Comparison of ENCODE assay signal across 8 mouse cellular contexts in genomic region chr12:111813111-111813765, GRCm38 (mm10). TPM values are rescaled to one million over a fixed set of nuclear protein-coding genes. Genes with fewer than 3 reads are reported as not detected.
DNase-seq lines count a peak whose midpoint lies in the region; ATAC-seq and TF ChIP-seq lines count a peak whose summit lies in the region.

No protein-coding gene starts in this region.

- WGBS in embryonic facial prominence, embryonic 15.5 days: 4% methylated on average over 27 of the region's 27 CpGs
- 2% methylated on average over 27 of the region's 27 CpGs for WGBS in kidney, postnatal 0 days
- WGBS in midbrain, embryonic 14.5 days: 5% methylated on average over 27 of the region's 27 CpGs

- H3K4me2 ChIP-seq in embryonic facial prominence, embryonic 15.5 days (replicated peaks): peak overlapping the region; percentile 85
- H3K4me2 ChIP-seq in kidney, postnatal 0 days (ENCODE audit: low read length): peak overlapping the region; percentile 59
- H3K4me2 ChIP-seq in midbrain, embryonic 14.5 days (ENCODE audit: low read length): peak overlapping the region; percentile 60

- peak overlapping the region; percentile 93 for H3K4me3 ChIP-seq in embryonic facial prominence, embryonic 15.5 days (replicated peaks)
- peak overlapping the region; percentile 72 for H3K4me3 ChIP-seq in kidney, postnatal 0 days (replicated peaks; ENCODE audit: low read depth, low read length)
- peak overlapping the region; percentile 70 for H3K4me3 ChIP-seq in midbrain, embryonic 14.5 days (replicated peaks; ENCODE audit: low read depth, low read length)

- no peaks in the 10 kb centered on the region for H3K9me3 ChIP-seq in embryonic facial prominence, embryonic 15.5 days (replicated peaks)
- H3K9me3 ChIP-seq in kidney, postnatal 0 days (replicated peaks; ENCODE audit: low read length): no peaks in the 10 kb centered on the region
- H3K9me3 ChIP-seq in midbrain, embryonic 14.5 days (ENCODE audit: control insufficient read depth, low read length): no peaks in the 10 kb centered on the region

- H3K4me1 ChIP-seq in embryonic facial prominence, embryonic 15.5 days: peaks cover 65% of the 10 kb centered on the region
- H3K4me1 ChIP-seq in kidney, postnatal 0 days (replicated peaks; ENCODE audit: insufficient read depth, low read length): peaks cover 38% of the 10 kb centered on the region
- H3K4me1 ChIP-seq in midbrain, embryonic 14.5 days (ENCODE audit: control insufficient read depth, insufficient read depth, low read length): peaks cover 16% of the 10 kb centered on the region

- peak; percentile 39 for DNase-seq in kidney, adult 11 months
- no peak for DNase-seq in kidney, postnatal 14 days
- DNase-seq in NIH3T3 (ENCODE audit: low read depth): peak; percentile 32
- no peak for DNase-seq in kidney, postnatal 0 days (ENCODE audit: low spot score)
- DNase-seq in midbrain, embryonic 14.5 days: no peak
- no peak for DNase-seq in urinary bladder, adult 18-20 months (ENCODE audit: low spot score in 2 of 2)

- no peak for TF ChIP-seq CTCF in kidney, postnatal 0 days (IDR thresholded peaks at IDR 0.05; ENCODE audit: low read depth)

- peak overlapping the region; percentile 54 for H3K9ac ChIP-seq in embryonic facial prominence, embryonic 15.5 days
- H3K9ac ChIP-seq in kidney, postnatal 0 days (ENCODE audit: low read depth, low read length): peak overlapping the region; percentile 66
- peak overlapping the region; percentile 4; the same call in 1 of the 2 replicates for H3K9ac ChIP-seq in midbrain, embryonic 14.5 days (replicated peaks; ENCODE audit: low read length)

- no peak overlapping the region for H3K27ac ChIP-seq in embryonic facial prominence, embryonic 15.5 days (replicated peaks)
- H3K27ac ChIP-seq in kidney, postnatal 0 days: no peak overlapping the region
- no peak overlapping the region for H3K27ac ChIP-seq in midbrain, embryonic 14.5 days (replicated peaks; ENCODE audit: low read depth, low read length)

- no peak for ATAC-seq in embryonic facial prominence, embryonic 15.5 days (ENCODE audit: insufficient number of reproducible peaks, low FRiP score, low TSS enrichment, low read depth)
- no peak for ATAC-seq in kidney, postnatal 0 days (replicated peaks; ENCODE audit: low FRiP score, low read depth)
- no peak for ATAC-seq in midbrain, embryonic 14.5 days (ENCODE audit: low FRiP score, low TSS enrichment)
- ATAC-seq in frontal cortex, adult (ENCODE audit: low TSS enrichment): no peak

- H3K36me3 ChIP-seq in embryonic facial prominence, embryonic 15.5 days: peaks cover 12% of the 10 kb centered on the region
- peaks cover 5% of the 10 kb centered on the region; the same call in 1 of the 2 replicates for H3K36me3 ChIP-seq in kidney, postnatal 0 days (ENCODE audit: insufficient read depth, low read length)
- H3K36me3 ChIP-seq in midbrain, embryonic 14.5 days (ENCODE audit: control insufficient read depth, insufficient read depth, low read length): peaks cover 6% of the 10 kb centered on the region

- no peaks in the 10 kb centered on the region for H3K27me3 ChIP-seq in embryonic facial prominence, embryonic 15.5 days
- no peaks in the 10 kb centered on the region for H3K27me3 ChIP-seq in kidney, postnatal 0 days (ENCODE audit: insufficient read depth, low read length)
- H3K27me3 ChIP-seq in midbrain, embryonic 14.5 days (ENCODE audit: control insufficient read depth, insufficient read depth, low read length): no peaks in the 10 kb centered on the region

RNA-seq across cellular contexts. Expression of gene Xrcc3, which starts 0.4 kb away (rescaled TPM):
- 9.4 and 13.5 TPM in 2 replicates for polyA plus RNA-seq in embryonic facial prominence, embryonic 15.5 days (2015; fragmentation: Nextera tagmentation; extraction: Ambion mirVana)
- 6.3 and 6.9 TPM in 2 replicates for polyA plus RNA-seq in kidney, postnatal 0 days (2015; fragmentation: Nextera tagmentation; extraction: Ambion mirVana)
- 2.3 and 3.2 TPM in 2 replicates for polyA plus RNA-seq in midbrain, embryonic 14.5 days (2014; fragmentation: Nextera tagmentation; extraction: Ambion mirVana)

RNA-seq across cellular contexts. Expression of gene Zfyve21, which starts 0.7 kb away (rescaled TPM):
- polyA plus RNA-seq in embryonic facial prominence, embryonic 15.5 days (2015; fragmentation: Nextera tagmentation; extraction: Ambion mirVana): 120 and 121 TPM in 2 replicates
- polyA plus RNA-seq in kidney, postnatal 0 days (2015; fragmentation: Nextera tagmentation; extraction: Ambion mirVana): 117 and 118 TPM in 2 replicates
- 29.7 and 33.7 TPM in 2 replicates for polyA plus RNA-seq in midbrain, embryonic 14.5 days (2014; fragmentation: Nextera tagmentation; extraction: Ambion mirVana)

RNA-seq across cellular contexts. Expression of gene Klc1, which starts 54.6 kb away (rescaled TPM):
- polyA plus RNA-seq in embryonic facial prominence, embryonic 15.5 days (2015; fragmentation: Nextera tagmentation; extraction: Ambion mirVana): 124 and 126 TPM in 2 replicates
- 52.6 and 61.3 TPM in 2 replicates for polyA plus RNA-seq in kidney, postnatal 0 days (2015; fragmentation: Nextera tagmentation; extraction: Ambion mirVana)
- 621 and 628 TPM in 2 replicates for polyA plus RNA-seq in midbrain, embryonic 14.5 days (2014; fragmentation: Nextera tagmentation; extraction: Ambion mirVana)

Comparison
In these comparisons a context has a peak if more than half of its experiments do, and no peak if none do; other contexts are left out.
1. DNase-seq: peak in kidney, adult 11 months (single experiment) and NIH3T3 (single experiment); none in kidney, postnatal 14 days (single experiment), kidney, postnatal 0 days (single experiment), midbrain, embryonic 14.5 days (single experiment) and urinary bladder, adult 18-20 months (0 of 2).
2. H3K9ac ChIP-seq: peak in every context shown above with its lines; median percentile 66 in kidney, postnatal 0 days; 54 in embryonic facial prominence, embryonic 15.5 days; 4 in midbrain, embryonic 14.5 days.
3. Peak in every context shown above with its lines, with median percentiles within 50 percentile points of each other: H3K4me2 ChIP-seq and H3K4me3 ChIP-seq.